Comparison of ENCODE assay signal across 16 mouse cellular contexts in genomic region chr4:7347317-7347716, GRCm38 (mm10).
"Had no signal": no experiment of that assay in that cellular context is flagged by ENCODE, and none has a peak within 500 bp of the region (broad histone marks: within the 10 kb centered on the region; RNA-seq: fewer than 3 reads in every experiment).

No protein-coding gene starts in this region.

- DNase-seq: retina, postnatal 1 day; right cerebral cortex, adult 18-20 months; right cerebral cortex, postnatal 14 days; right cerebral cortex, postnatal 25 days; right cerebral cortex, postnatal 4 days; spleen, adult 18-20 months; thymus, adult 18-20 months; thymus, adult 2 months; thymus, postnatal 14 days; thymus, postnatal 25 days; thymus, postnatal 36 days; thymus, postnatal 4 days had no signal

- H3K36me3 ChIP-seq: neural tube, embryonic 13.5 days; neural tube, embryonic 15.5 days; stomach, embryonic 15.5 days had no signal

- H3K27me3 ChIP-seq: neural tube, embryonic 13.5 days; neural tube, embryonic 15.5 days; stomach, embryonic 15.5 days had no signal

- H3K4me2 ChIP-seq: neural tube, embryonic 13.5 days; neural tube, embryonic 15.5 days; stomach, embryonic 15.5 days had no signal

- H3K9ac ChIP-seq: neural tube, embryonic 13.5 days; neural tube, embryonic 15.5 days; stomach, embryonic 15.5 days had no signal

- H3K4me3 ChIP-seq: neural tube, embryonic 13.5 days; neural tube, embryonic 15.5 days; stomach, embryonic 15.5 days had no signal

- H3K9me3 ChIP-seq: neural tube, embryonic 13.5 days; neural tube, embryonic 15.5 days; stomach, embryonic 15.5 days had no signal

- H3K4me1 ChIP-seq: neural tube, embryonic 13.5 days; neural tube, embryonic 15.5 days; stomach, embryonic 15.5 days had no signal

- H3K27ac ChIP-seq: neural tube, embryonic 13.5 days; neural tube, embryonic 15.5 days; stomach, embryonic 15.5 days; stomach, postnatal 0 days had no signal
